Mouse (Mus musculus) kidney, postnatal 4 days (tissue): ENCODE data around the gene Ror2.

Source experiments
- DNase-seq, 2 experiments: peaks; one replicate each; pipeline ENCODE4 v3.0.0; 2021; ENCODE audit warnings: mixed read lengths in 2 of 2

The Ror2 gene

GRCm38 (mm10) chr13:53233381-53233780, 52.5 kb downstream of the Ror2 start:
- DNase-seq, result peak; percentile 48 to 62

- peak in 1 of 2 experiments; percentile 31 for DNase-seq
Measured at GRCm38 (mm10) chr13:53232419-53232818, 53.5 kb downstream of the Ror2 start.

GRCm38 (mm10) chr13:53230446-53231161, 55.3 kb downstream of the Ror2 start:
- peak; percentile 44 to 48 for DNase-seq

- DNase-seq, result peak in 1 of 2 experiments; percentile 66
Measured at GRCm38 (mm10) chr13:53227019-53227418, 58.9 kb downstream of the Ror2 start.

GRCm38 (mm10) chr13:53226461-53226860, 59.5 kb downstream of the Ror2 start:
- no peak for DNase-seq

- no peak for DNase-seq
Measured at GRCm38 (mm10) chr13:53225925-53226324, 60.0 kb downstream of the Ror2 start.

GRCm38 (mm10) chr13:53221176-53221575, 64.7 kb downstream of the Ror2 start:
- no peak for DNase-seq

- DNase-seq, result no peak
Measured at GRCm38 (mm10) chr13:53219889-53220288, 66.0 kb downstream of the Ror2 start.

- DNase-seq, result no peak
Measured at GRCm38 (mm10) chr13:53219391-53219790, 66.5 kb downstream of the Ror2 start.

- peak; percentile 64 to 73 for DNase-seq
Measured at GRCm38 (mm10) chr13:53217396-53217975, 68.4 kb downstream of the Ror2 start.

GRCm38 (mm10) chr13:53211971-53212733, 73.8 kb downstream of the Ror2 start:
- peak; percentile 63 to 74 for DNase-seq

GRCm38 (mm10) chr13:53208556-53208955, 77.4 kb downstream of the Ror2 start:
- no peak for DNase-seq

GRCm38 (mm10) chr13:53205128-53205911, 80.6 kb downstream of the Ror2 start:
- DNase-seq, result peak; percentile 72 to 77

- DNase-seq, result no peak
Measured at GRCm38 (mm10) chr13:53202439-53202830, 83.5 kb downstream of the Ror2 start.

- DNase-seq, result peak; percentile 85 to 90
Measured at GRCm38 (mm10) chr13:53201628-53202438, 84.1 kb downstream of the Ror2 start.

- DNase-seq, result no peak
Measured at GRCm38 (mm10) chr13:53200121-53200520, 85.8 kb downstream of the Ror2 start.

GRCm38 (mm10) chr13:53199262-53199661, 86.7 kb downstream of the Ror2 start:
- no peak for DNase-seq

- DNase-seq, result no peak
Measured at GRCm38 (mm10) chr13:53196690-53197089, 89.2 kb downstream of the Ror2 start.

- peak; percentile 36 to 44 for DNase-seq
Measured at GRCm38 (mm10) chr13:53195951-53196677, 89.8 kb downstream of the Ror2 start.

- DNase-seq, result no peak
Measured at GRCm38 (mm10) chr13:53194306-53194705, 91.6 kb downstream of the Ror2 start.

- DNase-seq, result peak; percentile 36 to 55
Measured at GRCm38 (mm10) chr13:53193713-53194112, 92.2 kb downstream of the Ror2 start.
